Mouse (Mus musculus): ENCODE results near the gene Slc25a11. TPM values are rescaled to one million over a fixed set of nuclear protein-coding genes. Genes with fewer than 3 reads are reported as not detected.
A peak's percentile ranks its signal among the peaks of the same experiment; 100 is the strongest.

Gene Slc25a11
- total RNA-seq, 2 experiments from 2014 or later: 120 to 124 TPM

DNA sequence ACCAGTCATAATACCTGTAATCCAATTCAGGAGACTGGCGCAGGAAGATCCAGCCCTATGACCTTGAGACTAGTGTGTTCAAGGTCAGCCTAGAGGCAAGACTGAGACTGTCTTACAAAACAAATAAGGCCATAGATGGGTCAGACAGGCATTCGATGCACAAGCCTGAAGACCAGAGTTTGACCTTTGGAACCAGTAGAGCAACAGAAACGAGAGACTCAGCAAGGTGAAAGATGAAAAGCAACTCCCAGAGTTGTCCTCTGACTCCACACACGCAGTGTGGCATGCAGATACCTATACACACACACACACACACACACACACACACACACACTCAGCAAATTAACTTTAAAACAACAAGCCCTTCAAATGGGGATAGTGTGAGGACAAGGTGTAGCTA is 20.4 kb downstream of the Slc25a11 start:
- DNase-seq (ENCODE audit: low spot score in 2 of 2): no peak

DNA sequence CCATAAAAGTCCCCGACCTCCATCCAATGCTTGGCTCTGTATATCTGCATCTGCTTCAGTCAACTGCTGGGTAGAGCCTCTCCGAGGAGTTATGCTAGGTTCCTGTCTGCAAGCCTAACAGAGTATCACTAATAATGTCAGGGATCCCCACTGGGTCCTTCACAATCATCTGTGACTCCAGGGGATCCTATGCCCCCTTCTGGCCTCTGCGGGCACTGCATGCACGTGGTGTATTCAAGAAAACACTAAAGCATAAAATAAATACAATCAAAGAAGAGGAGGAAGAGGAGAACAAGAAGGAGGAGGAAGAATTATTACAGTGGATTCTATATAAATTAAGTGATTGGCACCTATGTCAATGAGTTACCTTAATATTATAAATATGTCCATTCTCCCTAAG is 21.8 kb downstream of the Slc25a11 start:
- DNase-seq (ENCODE audit: low spot score in 2 of 2): no peak

DNA sequence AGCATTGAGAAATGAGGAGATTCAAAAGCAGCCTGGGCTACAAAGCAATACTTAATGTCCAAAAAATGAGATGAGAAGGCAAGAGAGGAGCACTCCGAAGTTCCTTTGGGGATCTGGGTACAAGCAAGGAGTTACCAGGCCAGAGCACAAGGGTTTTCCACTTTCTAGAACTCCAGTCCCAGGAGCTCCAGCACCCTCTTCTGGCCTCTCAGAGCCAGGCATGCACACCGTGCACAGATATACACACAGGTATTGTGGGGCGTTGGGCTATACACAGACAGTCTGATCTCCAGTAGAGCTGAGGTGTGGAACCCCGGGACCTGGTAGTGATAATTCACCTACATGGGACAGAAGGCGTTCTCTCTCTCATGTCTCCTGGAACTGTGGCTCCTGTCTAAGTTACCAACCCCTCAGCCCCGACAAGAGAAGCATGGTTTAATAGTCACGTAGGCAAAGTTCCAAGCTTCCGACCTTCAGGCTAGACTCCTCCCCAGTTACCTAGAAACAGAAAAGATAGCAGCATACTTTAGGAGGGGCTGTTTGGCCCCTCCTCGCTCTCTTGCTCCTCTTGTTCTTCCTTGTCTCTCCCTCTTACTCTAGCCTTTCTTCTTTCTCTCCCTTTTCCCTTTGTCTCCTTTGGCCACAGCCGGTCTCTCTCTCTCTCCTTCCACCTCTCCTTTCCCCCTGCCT is 24.1 kb downstream of the Slc25a11 start:
- no peak for DNase-seq (ENCODE audit: low spot score in 2 of 2)

DNA sequence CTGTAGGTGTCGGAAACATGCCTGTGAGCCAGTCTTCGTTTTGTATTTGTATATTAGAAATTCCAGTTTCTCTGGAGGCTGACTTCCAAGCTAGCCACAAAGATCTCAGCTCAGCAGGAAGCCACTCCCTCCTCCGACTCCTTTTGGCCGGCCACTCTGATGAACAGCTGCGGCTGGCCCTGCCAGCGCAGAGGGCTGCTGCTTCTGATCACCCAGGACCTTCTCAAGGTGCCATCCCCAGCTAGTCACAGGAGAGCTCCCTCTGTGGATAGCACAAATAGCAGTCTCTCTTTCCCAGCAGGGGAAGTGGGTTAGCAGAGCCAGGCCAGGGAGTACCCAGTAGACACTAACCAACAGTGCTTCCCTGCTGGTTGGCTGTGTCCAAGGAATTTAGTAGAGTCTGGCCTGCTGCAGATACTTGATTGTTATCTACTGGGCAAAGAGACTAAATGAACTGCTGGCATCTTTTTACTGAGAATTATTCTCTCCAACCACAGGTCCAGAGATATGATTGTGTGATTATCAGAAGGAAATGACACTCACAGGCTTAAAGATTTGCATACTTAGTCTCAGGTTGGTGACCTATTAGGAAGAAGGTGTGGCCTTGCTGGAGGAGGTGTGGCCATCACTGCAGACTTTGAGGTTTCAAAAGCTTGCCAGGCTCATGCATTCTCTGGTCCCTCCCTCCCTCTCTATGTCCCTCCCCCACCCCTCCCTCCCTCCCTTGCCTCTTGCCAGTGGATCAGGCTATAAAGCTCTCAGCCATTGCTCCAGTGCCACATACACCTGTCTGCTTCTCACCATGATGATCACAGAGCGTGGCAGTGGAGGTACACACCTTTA is 25.1 kb downstream of the Slc25a11 start:
- DNase-seq (ENCODE audit: low spot score in 2 of 2): no peak

DNA sequence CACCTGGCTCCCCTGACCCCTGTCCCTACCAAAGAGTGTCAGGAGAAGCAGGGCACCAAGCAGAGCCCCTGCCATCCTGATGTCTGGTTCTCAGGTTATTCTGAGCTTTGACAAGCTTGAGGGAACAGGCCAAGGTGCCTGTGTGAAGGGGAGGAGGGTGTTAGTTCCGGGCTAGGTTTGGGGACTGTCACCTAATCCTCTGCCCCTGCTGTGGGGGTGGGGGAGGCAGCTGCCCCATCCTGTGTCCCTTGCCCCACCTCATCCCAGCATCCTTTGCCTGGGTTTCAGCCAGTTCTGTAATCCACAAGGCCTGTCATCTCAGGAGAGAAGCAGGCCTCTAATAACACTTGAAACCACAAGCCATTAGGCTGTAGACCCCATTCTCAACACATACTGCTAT is 28.2 kb downstream of the Slc25a11 start, which contains the start of gene Chrne:
Chrne (minus strand) TSS at position 116 of the 400 bp plus-strand sequence.
- DNase-seq (ENCODE audit: low spot score in 2 of 2): no peak

DNA sequence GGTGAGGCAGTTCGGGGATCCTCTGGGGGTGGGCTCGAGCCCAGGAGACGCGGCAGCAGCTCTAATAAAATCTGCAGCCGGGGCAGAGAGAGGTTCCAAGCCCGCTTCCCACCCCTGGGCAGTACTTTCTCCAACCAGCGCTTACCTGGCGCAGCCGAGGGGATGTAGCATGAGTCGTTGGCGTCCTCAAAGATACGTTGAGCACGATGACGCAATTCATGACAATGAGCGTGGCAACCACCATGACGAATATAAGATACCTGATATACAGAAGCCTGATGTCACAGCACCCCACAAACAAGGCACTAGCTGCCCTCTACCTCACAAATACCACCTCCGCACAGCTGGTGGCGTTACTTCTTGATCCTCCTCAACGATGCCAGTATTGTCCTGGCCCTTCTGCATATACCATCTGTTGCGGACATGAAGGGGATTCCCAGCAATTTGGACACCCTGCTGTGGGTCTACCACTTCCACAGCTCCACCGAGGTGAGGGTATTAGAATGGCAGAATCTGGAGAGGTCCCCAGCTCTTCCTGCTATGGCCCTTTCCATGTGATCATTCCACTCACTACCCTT is 31.7 kb downstream of the Slc25a11 start, which contains the start of gene 4930544D05Rik:
4930544D05Rik (plus strand) TSS at position 333 of the 578 bp plus-strand sequence.
- DNase-seq (ENCODE audit: low spot score in 2 of 2): no peak

DNA sequence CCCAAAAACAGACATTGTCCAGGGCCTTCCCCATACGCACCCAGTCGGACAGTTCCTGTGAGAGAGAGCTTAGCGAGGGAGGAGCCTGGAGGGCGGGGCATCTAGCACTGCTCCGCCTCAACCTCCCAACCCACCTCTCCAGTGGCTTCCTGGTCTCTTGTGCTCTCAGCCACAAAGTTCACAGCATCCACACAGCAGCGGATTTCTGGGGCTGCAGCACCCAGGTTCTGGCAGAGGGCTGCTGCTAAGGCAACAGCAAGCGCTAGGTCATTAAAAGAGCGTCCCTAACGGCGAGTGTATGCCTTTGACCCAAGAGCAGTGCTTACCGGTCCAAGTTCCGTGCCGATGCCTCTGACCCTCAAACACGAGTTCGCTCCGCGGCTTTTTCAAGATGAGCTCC is 32.2 kb downstream of the Slc25a11 start:
- no peak for DNase-seq (ENCODE audit: low spot score in 2 of 2)

DNA sequence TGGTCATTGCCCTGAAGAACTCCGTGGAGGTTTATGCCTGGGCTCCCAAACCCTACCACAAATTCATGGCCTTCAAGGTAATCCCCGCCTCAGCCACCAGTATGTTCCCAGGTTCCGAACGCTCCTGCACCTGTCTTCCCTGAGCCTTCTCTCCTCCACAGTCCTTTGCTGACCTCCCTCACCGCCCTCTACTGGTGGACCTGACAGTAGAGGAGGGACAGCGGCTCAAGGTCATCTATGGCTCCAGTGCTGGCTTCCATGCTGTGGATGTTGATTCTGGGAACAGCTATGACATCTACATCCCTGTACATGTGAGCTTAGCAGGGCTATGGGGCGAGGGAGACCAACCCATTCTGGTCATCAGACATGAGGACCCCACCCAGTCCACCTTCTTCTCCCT is 34.8 kb downstream of the Slc25a11 start:
- no peak for DNase-seq (ENCODE audit: low spot score in 2 of 2)

DNA sequence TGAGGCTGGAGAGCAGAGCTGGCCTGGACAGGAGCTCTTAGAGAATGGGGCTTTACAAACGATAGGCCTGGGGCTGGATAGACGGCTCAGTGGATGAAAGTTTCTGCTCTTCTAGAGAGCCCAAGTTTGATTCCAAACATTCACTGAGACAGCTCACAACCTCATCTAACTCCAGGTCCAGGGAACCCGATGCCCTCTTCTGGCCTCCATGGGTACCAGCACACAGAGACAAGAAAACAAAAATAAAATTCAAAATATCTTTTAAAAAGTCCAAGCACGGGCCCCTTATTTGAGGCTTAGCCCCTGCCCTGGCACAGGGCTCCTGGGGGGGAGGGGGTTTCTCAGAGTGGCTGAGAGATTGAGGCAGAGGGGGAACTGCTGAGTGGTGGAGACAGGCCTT is 36.5 kb downstream of the Slc25a11 start:
- DNase-seq (ENCODE audit: low spot score in 2 of 2): no peak

DNA sequence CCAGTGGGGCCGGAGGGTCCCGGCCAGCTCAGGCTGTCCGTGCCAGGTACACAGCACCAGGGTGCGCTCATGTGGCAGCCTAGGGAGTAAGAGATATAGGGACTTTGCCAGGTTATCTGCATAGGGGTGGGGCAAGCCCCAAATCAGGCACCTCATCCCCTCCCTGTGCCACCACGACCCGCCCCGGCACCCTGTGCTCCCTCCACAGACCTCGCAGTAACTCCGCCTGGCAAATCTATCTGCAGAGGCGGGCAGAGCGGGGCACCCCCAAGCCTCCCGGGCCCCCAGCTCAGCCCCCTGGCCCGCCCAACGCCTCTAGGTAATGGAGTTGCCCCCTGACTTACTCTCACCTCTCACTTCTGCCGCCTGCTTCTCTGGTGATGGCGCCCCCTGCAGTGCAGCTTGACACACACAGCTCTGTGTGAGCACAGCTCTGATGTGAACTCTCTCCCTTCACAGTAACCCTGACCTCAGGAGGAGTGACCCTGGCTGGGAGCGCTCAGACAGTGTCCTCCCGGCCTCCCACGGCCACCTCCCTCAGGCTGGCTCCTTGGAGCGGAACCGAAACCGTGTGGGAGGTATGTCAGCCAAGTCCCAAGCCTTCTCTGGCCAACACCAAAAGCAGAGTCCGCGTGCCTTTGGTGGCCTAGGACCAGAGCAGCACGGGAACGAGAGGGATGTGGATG is 38.8 kb downstream of the Slc25a11 start:
- DNase-seq (ENCODE audit: low spot score in 2 of 2): no peak

DNA sequence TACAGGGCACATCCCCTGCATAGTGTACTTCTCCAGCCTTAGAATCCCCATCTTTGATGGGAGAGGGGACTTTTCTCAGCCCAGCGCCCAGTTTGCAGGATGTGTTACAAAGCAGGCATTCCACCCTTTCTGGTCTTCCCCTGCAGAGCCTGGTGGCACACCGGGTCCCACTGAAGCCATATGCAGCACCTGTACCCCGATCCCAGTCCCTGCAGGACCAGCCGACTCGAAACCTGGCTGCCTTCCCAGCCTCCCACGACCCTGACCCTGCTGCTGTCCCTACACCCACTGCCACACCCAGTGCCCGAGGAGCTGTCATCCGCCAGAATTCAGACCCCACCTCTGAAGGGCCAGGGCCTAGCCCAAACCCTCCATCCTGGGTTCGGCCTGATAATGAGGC is 39.7 kb downstream of the Slc25a11 start:
- no peak for DNase-seq (ENCODE audit: low spot score in 2 of 2)

DNA sequence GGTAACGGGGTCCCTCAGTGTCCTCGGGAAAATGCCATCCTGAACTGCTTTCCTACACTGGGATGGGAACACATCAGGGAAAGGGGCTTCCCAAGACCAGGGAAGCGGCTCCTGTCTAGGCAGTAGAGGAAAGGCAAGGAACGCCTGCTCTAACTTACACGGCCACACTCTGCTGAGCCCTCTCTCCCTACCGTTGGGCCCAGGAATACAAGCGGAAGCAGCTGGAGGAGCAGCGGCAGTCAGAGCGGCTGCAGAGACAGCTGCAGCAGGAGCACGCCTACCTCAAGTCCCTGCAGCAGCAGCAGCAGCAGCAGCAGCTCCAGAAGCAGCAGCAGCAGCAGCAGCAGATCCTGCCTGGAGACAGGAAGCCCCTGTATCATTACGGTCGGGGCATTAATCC is 40.6 kb downstream of the Slc25a11 start:
- no peak for DNase-seq (ENCODE audit: low spot score in 2 of 2)

DNA sequence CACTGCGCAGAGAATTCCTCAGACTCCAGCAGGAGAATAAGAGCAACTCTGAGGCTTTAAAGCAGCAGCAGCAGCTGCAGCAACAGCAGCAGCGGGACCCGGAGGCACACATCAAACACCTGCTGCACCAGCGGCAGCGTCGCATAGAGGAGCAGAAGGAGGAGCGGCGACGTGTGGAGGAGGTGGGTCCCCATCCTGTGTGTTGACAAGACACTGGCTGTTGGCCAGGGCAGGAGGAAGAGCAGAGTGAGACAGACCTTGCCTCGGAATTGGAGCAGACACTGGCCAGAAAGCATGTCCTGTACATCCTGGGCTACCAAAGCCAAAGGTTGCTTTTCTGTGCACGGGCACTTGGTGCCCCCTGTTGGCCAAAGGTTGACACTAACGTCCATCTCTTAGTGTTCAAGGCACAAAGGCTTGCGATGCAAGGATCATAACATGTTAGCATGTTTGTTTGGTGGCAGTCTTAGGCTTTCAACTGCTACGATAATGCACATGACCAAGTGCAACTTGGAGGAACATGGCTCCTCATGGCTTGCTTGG is 42.2 kb downstream of the Slc25a11 start:
- DNase-seq (ENCODE audit: low spot score in 2 of 2): peak; percentile 70 to 74

DNA sequence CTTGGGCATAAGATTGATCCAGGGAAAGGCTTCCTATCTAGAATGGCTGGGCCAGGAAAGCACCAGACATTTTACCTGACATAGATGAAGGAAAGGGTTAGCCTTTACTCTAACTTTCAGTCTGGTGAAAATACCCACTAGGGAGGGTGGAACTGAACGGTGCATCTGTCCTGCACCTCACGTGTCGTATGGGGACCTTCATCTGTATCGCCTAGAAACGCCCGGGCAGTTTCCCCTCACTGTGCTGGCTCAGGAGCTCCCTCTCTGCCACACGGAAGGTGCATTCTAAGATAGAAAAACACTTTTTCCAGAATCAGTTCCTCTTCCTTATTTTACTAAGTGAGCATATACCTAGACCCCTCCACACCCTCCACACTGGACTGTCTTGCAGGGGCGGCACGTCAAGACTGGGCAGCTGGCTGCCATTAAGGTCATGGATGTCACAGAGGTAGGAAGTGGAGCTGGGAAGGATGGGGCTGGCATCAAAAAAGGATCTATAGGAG is 48.8 kb downstream of the Slc25a11 start:
- DNase-seq (ENCODE audit: low spot score in 2 of 2): no peak

DNA sequence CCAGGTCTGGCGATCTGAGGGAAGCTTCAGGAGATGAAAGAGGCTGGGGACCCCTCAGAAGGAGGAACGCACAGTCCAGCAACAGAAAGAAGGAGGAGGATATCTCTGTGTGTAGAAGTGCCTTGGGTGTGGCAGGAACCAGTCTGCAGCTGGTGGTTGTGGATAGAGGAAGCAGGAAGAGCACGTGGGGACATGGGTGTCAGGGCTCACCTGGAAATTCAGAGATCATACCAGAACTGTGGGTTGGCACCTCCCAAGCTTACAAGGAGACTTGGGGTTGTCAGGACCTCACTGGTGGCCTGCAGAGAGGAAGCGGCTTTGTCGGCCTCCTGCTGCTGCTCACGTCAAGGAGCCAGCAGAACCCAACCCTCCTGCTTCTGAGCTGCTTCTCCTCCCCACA is 50.0 kb downstream of the Slc25a11 start:
- no peak for DNase-seq (ENCODE audit: low spot score in 2 of 2)

DNA sequence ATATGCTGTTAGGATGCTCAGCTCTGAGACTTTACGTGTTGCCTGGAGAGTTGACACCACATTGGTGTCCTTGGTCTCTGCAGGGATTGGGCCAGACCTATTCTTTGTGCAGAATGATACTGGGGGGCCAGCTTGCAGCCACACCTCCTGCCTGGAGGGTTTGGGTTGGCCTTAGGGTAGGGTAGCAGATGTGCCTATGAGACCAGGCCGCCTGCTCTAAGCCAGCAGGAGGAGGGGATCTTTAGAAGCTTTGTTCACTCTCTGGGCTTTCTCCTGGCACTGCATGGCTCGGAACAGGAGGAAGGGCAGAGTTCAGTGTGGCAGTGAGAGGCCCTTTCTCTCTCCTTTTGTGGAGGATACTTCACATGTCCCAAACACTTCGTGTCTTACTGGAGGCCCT is 51.2 kb downstream of the Slc25a11 start:
- DNase-seq (ENCODE audit: low spot score in 2 of 2): no peak

DNA sequence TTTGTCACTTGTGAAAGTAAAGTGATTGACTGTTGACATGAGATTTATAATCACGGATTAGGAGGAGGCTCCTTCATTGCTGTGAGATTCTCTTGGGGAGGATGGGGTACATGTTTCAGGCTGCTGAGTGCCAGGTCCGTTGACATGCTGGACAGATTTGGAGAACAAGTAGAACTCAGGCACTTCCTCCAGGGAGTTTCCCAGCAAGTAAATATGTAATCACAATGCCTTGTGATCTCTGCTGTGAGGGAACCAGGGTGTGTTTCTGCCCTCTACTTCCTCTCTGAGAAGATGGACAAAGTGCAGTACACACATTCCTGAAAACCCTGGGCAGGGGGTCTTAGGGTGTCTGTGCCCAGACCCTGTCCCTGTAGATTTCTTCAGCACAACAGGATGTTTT is 51.6 kb downstream of the Slc25a11 start:
- DNase-seq (ENCODE audit: low spot score in 2 of 2): no peak

DNA sequence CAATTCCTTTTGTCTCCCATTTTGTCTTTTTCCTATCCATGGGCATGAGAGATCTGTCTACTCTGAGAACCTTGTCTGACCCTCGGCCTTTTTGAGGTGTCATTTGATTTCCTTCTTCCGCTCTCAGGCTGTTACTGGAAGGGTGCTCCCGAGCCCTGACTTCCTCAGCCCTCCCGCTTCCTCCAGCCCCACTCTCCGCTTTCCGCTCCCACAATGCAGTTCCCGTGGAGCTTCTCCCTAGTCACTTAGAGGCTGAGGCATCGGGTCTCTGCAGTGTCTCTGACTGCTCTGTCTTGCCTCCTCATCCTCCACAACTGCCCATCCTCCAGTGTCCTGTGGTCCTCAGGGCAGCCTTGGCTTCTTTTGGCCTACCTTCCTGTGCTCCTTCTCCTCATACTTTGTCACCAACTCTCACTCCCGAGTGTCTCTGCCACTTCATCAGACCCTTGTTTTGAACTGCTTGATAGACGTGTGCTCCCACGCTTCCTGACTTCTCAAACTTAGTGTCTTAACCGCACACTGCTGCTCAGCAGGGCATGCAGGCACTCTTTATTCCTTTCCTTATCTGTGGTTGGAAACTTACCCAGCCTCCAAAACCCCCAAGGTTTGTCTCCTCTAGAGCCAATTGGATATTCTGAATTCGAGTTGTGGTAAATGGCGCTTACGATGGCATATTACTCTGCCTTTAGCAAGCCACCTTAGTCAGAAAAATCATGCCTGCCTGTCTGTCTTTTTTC is 52.9 kb downstream of the Slc25a11 start:
- no peak for DNase-seq (ENCODE audit: low spot score in 2 of 2)
